Mouse (Mus musculus) left cerebral cortex, adult 9 months (tissue): Measurements from ENCODE around the gene Pla2g4a.

Experiments used
- DNase-seq, 2 experiments: peaks; one replicate each; pipeline ENCODE4 v3.0.0; 2022; ENCODE audit warnings: low spot score in 2 of 2

Gene Pla2g4a

DNA sequence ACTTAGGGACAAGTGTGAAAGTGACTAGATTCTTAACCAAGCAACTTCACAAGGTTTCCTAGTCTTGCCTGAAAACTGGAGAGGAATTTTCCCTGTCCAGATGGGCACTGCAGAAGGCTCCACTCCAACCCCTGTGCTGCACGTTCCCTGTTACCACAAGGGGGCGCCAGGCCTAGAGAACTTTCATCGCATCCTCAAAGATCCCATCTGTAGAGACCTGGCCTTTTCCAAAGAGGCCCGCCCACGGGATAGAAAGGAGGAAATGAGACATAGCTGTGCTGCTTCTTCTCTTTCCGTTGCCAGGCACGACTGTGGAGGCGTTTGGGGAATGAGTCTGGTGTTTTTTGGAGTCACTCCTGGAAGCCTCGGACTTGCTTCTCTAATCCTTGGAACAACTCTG, 104.4 kb downstream of the Pla2g4a start:
- peak in 1 of 2 experiments; percentile 92 for DNase-seq

DNA sequence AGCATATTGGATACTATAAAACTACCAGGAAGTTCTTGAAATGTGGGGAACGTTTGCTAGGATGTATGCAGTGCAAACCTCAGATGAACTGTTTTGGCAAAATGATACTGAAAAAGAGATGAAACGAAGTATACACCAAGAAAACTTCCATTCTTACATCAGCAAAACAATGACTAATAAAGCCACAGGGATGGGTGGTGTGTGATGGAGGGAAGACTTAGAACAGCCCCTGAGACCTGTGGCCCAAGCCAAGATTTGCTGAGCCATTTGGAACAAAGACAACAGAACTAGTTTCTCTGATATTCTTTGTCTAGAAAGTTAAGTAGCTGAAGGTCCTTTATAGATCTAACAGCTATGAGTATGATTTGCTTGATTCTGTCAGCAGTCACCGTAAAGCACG, 105.5 kb downstream of the Pla2g4a start:
- DNase-seq: no peak

DNA sequence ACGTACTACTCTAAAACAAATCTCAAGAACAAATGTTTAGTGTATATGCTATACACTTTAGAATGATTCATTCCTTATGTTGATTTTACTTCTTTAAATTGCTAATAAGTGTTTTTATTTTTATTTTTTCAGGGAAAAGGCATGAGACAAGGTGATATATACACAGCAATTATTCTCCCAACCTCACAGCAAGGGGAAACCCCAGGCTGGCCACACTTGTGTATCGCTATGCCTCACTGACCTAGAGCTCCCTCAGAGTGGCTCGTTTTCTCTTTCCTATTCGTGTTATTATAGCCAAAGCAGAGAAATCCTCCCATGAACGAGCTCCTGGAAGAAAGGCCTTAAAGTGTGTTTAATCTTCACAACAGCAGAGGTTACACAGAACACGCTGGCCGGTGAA, 106.2 kb downstream of the Pla2g4a start:
- no peak for DNase-seq

DNA sequence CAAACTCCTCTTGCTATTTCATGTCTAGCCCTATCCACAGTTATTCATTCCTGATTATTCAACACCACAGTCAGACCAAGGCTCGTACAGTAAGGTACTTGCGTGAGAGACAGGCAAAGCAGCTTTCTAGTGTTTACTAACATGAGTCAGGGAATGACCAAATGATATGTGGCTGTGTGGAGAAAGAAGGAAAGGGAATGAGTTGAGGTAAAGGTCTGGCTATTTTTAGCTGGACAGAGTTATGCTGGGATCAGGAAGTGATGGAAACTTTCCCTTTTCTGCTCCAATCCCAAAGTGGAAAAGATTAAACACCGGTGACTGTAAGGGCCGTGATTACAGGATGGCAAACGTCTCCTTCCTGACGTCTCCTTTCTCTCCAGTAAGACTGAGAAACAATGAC, 114.4 kb downstream of the Pla2g4a start:
- DNase-seq: no peak

DNA sequence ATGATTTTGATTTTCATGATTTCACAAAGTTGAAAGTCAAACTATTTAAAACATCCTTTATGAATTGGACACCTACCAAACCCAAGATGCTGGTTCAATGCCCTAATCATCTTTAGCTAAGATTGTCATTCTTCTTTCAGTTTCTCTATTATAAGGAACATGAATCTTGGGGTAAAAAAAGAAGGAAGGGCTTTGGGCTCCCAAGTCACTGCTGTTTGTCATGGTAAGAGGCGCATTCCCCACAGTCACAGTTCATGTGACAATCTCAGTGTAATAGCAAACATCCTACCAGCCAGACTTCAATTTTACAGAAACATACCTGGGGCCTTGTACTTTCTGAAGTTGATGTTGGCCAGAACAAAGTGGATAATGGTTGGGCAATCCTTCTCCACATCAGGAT, 119.2 kb downstream of the Pla2g4a start:
- no peak for DNase-seq

DNA sequence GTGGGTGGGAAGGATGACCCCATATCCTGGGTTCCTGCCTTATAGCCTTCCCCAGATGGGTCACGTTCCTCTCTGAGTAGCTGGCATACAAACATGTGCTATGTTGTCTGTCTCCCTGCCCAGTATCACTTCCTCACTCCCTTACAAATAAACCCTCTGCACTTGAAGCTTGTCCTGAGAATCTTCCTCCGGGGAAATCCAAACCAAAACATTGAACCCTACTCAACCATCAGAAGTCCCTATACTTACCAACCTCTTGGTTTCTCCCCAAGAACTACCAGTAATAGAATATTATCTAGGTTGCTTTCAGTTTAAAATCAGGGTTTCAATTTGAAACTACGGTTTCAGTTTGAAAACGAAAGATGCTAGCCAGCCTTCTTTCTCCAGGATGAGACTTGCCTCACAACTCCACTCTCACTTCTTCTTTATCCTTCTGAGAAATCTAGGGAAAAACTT, 120.1 kb downstream of the Pla2g4a start:
- no peak for DNase-seq

DNA sequence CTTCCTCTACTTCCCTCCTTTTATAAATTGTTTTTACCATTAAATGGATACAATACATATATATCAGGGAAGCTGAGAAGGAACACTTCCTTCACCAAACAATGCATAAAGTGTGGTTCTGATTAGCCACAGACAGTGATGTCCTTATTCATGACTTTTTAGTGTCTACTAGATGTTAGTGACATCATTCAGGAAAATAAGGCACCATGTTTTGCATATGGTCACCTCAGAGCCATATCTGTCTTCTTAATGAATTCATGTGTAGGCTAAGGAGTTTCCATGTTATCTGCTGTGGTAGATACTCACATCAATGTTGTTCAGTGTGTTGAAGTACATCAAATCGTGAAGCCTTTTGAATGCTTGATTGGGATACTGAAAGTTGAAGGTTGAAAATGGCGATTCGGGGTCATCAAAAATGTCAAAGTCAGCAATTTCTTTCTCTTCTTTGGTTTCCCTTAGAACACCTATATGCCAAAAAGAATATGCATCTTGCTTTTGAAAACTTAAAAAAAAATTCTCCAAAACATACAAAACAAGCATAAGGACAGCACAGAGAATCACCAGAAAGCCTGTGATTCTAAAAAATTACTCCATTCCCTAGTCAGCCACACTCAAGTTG, 120.7 kb downstream of the Pla2g4a start:
- no peak for DNase-seq

DNA sequence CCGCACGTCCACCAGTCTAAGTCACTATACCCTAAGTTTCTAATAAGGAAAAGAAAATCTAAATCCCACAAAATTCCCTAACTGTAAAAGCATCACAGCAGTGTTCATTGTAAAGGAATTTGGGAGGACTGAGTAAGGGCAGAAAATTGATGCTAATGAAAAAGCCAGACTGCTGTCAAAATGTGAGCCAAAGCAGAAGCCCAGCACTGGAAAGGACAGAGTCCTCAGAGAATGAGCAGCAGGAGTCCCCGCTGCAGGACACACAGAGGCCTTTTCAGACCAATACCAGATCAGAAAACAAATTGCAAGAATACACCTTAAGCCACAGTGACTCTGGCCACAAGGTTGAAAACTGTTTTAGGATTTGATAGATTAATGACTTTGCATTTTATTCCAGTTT, 124.6 kb downstream of the Pla2g4a start:
- DNase-seq: no peak

DNA sequence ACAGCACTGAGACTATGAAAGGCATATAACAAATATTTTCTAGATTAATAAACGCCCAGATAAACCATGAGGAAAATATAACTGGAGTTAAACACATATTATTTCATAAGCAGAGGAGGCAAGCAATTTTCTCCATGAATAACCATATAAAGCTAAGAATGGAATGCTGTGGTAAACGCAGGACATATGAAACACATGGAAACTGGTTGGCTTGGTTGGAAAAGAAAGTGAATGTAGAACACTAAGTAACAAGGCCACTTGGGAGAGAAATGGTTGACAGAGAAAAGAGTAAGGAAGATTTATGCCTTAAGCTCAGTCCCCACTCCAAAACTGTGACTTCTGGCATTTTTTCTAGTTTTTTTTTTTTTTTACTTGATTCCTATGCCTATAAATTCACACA, 127.2 kb downstream of the Pla2g4a start:
- DNase-seq: no peak

DNA sequence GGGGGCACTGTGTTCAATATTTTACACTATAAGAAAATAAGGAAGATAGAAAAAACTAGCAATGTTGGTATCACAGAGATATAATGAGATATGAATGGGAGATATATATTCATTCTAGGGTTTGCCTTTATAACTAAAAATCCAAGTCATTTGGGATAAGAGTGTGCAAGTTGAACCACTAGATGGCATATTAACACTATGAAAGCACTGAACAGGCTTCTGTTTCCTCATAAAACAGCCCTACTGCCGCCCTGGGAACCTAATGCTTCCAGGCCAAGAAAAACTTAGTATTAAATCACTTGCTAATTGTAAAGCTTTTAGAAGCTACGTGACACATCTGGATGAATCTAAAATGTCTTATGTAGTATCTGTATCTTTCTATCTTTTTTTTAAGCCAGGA, 128.1 kb downstream of the Pla2g4a start:
- DNase-seq: peak in 1 of 2 experiments; percentile 36

DNA sequence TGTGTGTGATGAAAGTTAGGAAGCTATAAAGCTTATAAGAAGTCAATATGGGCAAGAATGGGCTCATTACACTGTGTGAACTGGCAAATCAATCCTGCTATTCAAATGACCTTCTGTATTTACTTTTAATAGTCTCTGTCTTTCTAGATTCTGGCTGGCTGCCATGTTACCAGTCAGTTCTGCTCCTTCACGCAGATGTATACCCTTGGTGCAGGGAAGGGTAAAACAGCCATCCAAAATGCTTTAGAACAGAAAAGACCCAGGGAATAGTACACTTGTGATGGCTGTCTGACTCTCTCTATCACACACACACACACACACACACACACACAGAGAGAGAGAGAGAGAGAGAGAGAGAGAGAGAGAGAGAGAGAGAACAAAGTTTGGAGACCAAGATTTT, 128.6 kb downstream of the Pla2g4a start:
- DNase-seq: no peak

DNA sequence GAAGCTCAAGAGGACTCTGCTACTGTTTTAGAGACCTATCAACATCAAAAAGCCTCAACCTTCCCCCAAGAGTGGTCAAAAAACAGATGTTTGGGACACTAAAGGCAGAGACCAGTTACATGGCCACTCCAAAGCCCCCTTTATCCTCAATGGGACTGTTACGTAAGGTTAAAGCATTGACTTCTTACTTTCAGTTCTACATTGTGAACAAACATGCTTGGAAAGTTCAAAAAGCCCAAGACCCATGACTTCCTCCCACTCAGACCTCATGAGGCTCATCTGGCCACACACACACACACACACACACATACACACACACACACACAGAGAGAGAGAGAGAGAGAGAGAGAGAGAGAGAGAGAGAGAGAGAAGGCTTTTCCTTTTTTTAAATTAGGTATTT, 130.0 kb downstream of the Pla2g4a start:
- no peak for DNase-seq

DNA sequence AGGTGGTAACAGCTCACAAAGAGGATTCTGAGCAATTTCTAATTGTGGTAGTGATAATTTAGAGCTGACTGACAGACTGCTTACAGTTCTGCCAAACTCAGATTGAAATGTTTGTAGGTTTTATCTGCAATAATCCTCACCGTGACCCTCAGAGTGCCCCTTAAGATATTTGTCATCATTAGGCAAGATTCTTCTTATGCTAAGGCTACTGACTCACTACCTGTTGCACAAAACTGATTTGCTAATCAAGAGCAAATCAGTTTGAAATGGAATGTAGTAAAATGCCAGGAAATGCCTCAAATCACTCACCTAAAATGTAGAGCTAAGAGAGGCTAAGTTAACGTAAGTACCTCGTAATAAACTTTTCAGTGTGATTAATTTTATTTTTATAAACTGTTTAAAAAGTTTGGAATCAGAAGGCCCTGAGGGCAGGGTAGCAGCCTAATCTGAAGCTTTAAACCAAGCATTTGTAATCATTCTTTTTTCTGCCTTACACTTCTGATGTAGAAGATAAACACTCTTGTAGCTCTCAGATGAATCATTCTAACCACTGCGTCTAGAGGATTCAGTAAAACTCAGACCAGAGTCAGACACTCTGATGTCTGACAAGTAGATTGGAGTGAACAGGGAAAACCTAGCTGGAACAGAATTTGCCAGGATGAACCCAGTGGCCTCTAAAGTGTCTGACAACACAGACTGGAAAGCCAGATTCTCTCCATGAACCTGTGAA, 147.3 kb downstream of the Pla2g4a start:
- DNase-seq: no peak

DNA sequence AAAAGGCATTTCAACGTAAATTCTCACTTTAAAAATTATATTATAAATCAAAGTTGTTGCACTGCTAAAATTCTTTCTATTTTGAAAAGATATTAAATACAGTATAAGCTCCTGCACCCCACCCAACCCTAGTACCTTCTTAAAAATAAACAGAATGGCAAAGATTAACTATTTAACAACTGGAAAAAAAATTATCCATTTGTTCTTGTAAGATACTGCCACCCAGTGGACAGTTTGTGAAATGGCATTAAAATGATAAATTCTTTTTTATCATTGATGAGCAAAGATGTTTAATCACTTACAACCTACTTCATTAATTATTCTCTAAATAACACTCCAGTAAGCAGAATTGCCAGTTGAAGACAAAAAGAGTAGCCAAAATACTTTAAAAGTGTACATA, 151.6 kb downstream of the Pla2g4a start:
- no peak for DNase-seq
